Mouse (Mus musculus) forebrain, postnatal 0 days (tissue): ENCODE results near the gene Jtb. TPM values are rescaled to one million over a fixed set of nuclear protein-coding genes. Genes with fewer than 3 reads are reported as not detected.

ENCODE experiments used
- ATAC-seq: fragments of 200-750 bp; cut with Nextera tagmentation; 2 replicates; pipeline ENCODE4 v1.8.0; 2017; ENCODE audit warnings: mild to moderate bottlenecking, moderate library complexity
- DNase-seq: peaks from one replicate; pipeline ENCODE4 v3.0.0-alpha.2; 2015
- H3K27ac ChIP-seq: fragments of 300-500 bp; sonication (generic); 2 replicates; pipeline ENCODE4 v1.5.1; 2014; ENCODE audit warnings: low read depth, mild to moderate bottlenecking, antibody characterized with exemption, low read length, moderate library complexity, mixed read lengths
- H3K27me3 ChIP-seq: fragments of 300-500 bp; sonication (generic); 2 replicates; pipeline ENCODE4 v1.6.1; 2014; ENCODE audit warnings: mild to moderate bottlenecking, low read length, mixed read lengths; ENCODE audit not compliant: insufficient read depth
- H3K36me3 ChIP-seq: fragments of 300-500 bp; sonication (generic); 2 replicates; pipeline ENCODE4 v1.6.1; 2014; ENCODE audit warnings: mild to moderate bottlenecking, moderate library complexity; ENCODE audit not compliant: insufficient read depth
- H3K4me1 ChIP-seq: fragments of 300-500 bp; sonication (generic); 2 replicates; pipeline ENCODE4 v1.6.1; 2014; ENCODE audit warnings: antibody characterized with exemption; ENCODE audit not compliant: insufficient read depth
- H3K4me2 ChIP-seq: fragments of 300-500 bp; sonication (generic); 2 replicates; pipeline ENCODE4 v1.6.1; 2014; ENCODE audit warnings: low read depth, mild to moderate bottlenecking, moderate library complexity
- H3K4me3 ChIP-seq: fragments of 300-500 bp; sonication (generic); 2 replicates; pipeline ENCODE4 v1.5.1; 2014; ENCODE audit warnings: low read depth, low read length, mixed read lengths
- H3K9ac ChIP-seq: fragments of 300-500 bp; sonication (generic); 2 replicates; pipeline ENCODE4 v1.6.1; 2014; ENCODE audit warnings: mild to moderate bottlenecking
- H3K9me3 ChIP-seq: fragments of 300-500 bp; sonication (generic); 2 replicates; pipeline ENCODE4 v1.6.1; 2016; ENCODE audit warnings: low read length
- CTCF ChIP-seq: sonication (generic); IDR thresholded peaks from 2 replicates; pipeline ENCODE4 v1.5.1; 2016; ENCODE audit warnings: antibody characterized with exemption, control low read depth, low read depth
- WGBS: fragments of 180-500 bp; shearing (Covaris S2); extraction: QIAGEN DNeasy Blood & Tissue Kit; methylation state at CpG from one replicate; pipeline ENCODE4 v1.1.7; 2014; 5-methylcytosine and 5-hydroxymethylcytosine counted together
- polyA plus RNA-seq: library from polyadenylated mRNA; unstranded; fragments of >200 nt; fragmentation: Nextera tagmentation; extraction: Ambion mirVana; gene quantifications from 2 replicates; pipeline ENCODE4 v1.2.1, GENCODE M21; 2015
- total RNA-seq: library from RNA; depleted of rRNA; stranded (reverse); fragments of >200 nt; gene quantifications from 2 replicates; pipeline ENCODE4 v1.2.3, GENCODE M21; 2014

Gene Jtb
- total and polyA plus RNA-seq, 2 experiments from 2014 or later, result 70.1 to 131 TPM

DNA sequence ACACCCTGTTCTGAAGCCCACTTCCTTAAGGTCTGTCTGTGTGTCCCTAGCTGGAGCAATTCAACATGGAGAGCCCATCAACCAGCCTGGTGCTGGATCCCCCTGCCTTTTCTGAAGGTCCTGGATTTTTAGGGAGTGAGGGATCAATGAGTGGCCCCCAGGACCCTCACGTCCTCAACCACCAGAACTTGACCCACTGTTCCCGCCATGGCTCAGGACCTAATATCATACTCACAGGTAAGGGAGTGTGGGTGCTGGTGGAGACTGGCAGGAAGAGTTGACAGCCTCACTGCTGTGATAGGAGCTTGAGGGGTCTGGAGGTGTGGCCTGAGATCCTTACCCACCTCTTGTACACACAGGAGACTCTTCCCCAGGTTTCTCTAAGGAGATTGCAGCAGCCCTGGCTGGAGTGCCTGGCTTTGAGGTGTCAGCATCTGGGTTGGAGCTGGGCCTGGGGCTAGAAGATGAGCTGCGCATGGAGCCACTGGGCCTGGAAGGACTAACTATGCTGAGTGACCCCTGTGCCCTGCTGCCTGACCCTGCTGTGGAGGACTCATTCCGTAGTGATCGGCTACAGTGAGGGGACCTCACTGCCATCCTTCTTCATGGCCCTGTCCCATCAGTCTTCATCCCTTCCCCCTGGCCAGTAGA, 31.8 kb downstream of the Jtb start:
- no peak for DNase-seq
- Histone ChIP-seq H3K4me2 (no peak overlapping the region), H3K36me3 (peaks cover 66% of the 10 kb centered on the region), H3K9ac (no peak overlapping the region), H3K27ac (no peak overlapping the region), H3K9me3 (no peaks in the 10 kb centered on the region), H3K4me3 (no peak overlapping the region), H3K27me3 (no peaks in the 10 kb centered on the region), H3K4me1 (peaks cover 7% of the 10 kb centered on the region)
- no peak for ATAC-seq
- no peak for TF ChIP-seq CTCF
- 94% methylated on average over 5 of the region's 5 CpGs for WGBS

DNA sequence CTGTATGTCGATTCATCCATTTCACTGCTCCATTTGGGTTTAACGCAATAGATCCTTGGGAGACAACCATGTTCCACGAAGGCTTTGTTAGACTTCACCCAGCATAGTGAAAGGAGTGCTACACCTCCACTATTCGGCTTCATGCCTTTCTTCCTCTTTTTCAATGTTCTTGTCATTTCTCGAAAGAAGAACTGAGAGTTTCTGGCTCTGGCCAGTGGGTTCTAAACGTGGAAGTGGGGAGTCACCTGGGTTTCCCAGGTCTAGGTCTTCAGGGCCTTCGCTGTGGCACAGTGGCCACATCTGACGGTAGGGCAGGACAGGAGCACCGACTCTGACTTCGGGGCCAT, 33.3 kb downstream of the Jtb start:
- no peak for DNase-seq
- H3K9me3 ChIP-seq, result no peaks in the 10 kb centered on the region
- no peaks in the 10 kb centered on the region for H3K27me3 ChIP-seq
- peaks cover 52% of the 10 kb centered on the region for H3K36me3 ChIP-seq
- peak overlapping the region; percentile 91 for H3K27ac ChIP-seq
- WGBS, result 34% methylated on average over 10 of the region's 10 CpGs
- H3K4me1 ChIP-seq, result peaks cover 7% of the 10 kb centered on the region
- H3K4me2 ChIP-seq, result peak overlapping the region; percentile 93
- peak overlapping the region; percentile 94 for H3K4me3 ChIP-seq
- peak overlapping the region; percentile 88 for H3K9ac ChIP-seq
- TF ChIP-seq CTCF, result no peak
- no peak for ATAC-seq

DNA sequence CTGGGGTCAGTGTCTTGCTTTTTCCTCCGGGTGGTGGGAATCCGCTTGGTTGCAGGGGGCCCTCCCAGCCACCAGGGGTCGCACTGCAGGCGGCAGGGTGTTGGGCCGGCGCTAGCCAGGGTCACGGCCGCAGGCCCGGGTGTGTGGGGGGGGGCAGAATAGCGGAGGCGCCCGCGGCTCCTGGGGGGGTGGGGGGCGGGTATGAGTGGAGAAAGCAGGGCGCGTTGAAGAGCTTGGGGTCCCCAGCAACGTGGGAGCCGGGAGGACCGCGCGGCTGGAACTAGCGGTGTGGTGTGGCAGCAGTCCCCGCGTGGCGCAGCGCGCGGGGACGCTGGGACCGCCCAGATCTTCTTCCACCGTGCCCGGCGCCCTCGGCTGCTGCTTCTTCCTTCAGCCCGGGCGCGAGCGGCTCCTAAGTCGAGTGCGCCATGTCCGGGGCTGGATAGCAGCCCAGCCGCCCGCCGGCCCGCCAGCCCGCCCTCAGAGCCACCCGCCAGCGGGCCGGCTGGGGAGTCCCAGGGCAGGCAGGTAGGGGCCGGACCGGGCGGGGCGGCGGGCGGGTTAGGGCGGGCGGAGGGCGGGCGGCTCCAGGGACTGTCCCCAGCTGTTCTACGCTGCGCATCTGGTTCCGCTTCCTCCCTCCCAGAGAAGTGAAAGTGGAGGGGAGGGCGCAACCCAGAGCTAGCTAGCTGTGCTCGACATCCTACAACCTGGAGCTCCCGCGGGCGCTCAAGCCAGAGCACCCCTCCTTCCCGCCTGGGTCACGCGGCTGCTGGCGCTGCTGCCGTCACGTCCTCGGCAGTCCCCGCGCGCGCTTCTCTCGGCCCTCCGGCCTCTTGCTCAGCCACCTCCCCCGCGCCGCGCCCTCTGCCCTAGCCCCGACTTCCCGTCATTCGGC, 33.9 kb downstream of the Jtb start, which contains the start of gene Dennd4b:
Gene Dennd4b (plus strand): TSS at position 152 of the 898 bp plus-strand sequence.
- Histone ChIP-seq H3K4me1 (peaks cover 7% of the 10 kb centered on the region), H3K4me3 (peak within 1 kb of the TSS; percentile 94), H3K27ac (peak within 1 kb of the TSS; percentile 91), H3K9me3 (no peaks in the 10 kb centered on the region), H3K27me3 (no peaks in the 10 kb centered on the region), H3K9ac (peak within 1 kb of the TSS; percentile 88), H3K36me3 (peaks cover 46% of the 10 kb centered on the region), H3K4me2 (peak within 1 kb of the TSS; percentile 93)
- 0% methylated on average over 72 of the region's 87 CpGs for WGBS
- peak; percentile 88 for TF ChIP-seq CTCF
- DNase-seq, result peak; percentile 85
- peak; percentile 87 for ATAC-seq

DNA sequence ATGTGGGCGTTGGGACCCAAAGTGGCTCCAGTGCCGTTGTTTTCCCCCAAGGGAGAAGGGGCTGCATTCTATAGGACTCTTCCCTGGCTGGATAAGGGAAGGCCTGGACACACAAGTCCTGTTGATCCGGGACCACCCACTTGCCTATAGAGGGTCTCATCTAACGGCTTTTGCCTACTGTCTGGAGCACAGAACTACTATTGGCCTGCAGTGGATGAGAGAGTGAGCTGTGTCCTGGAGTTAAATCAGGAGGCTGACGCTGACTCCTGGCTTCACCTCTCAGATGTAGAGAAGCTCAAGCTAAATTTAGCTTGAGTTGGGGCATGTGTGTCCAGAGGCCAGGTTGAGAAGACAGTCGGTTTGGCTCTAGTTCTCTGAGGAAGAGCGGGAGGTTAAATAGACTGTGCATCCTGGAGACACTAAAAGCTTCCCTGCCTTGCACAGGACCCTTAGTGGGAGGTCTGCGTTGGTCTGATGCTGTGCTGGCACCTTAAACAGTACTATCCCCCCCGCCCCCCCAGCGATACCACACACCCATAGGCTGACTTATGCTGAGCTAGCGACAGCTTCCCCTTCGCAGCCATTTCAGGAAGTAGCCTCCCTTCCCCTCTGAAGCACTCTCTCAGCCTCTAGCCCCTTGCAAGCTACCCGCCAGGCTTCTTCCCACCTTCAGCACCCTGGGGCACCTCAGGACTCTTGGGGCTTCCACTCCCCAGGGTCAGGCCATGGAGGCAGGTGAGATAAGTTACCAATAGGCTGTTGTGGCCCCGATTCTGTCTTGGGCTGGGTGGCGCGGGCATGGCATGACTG, 34.7 kb downstream of the Jtb start:
- WGBS, result 26% methylated on average over 16 of the region's 16 CpGs
- Histone ChIP-seq H3K9ac (peak overlapping the region; percentile 88), H3K4me1 (peaks cover 7% of the 10 kb centered on the region), H3K27me3 (no peaks in the 10 kb centered on the region), H3K4me2 (peak overlapping the region; percentile 93), H3K4me3 (peak overlapping the region; percentile 94), H3K9me3 (no peaks in the 10 kb centered on the region), H3K27ac (peak overlapping the region; percentile 91), H3K36me3 (peaks cover 45% of the 10 kb centered on the region)
- TF ChIP-seq CTCF, result no peak
- DNase-seq (no peak), ATAC-seq (peak; percentile 18)

DNA sequence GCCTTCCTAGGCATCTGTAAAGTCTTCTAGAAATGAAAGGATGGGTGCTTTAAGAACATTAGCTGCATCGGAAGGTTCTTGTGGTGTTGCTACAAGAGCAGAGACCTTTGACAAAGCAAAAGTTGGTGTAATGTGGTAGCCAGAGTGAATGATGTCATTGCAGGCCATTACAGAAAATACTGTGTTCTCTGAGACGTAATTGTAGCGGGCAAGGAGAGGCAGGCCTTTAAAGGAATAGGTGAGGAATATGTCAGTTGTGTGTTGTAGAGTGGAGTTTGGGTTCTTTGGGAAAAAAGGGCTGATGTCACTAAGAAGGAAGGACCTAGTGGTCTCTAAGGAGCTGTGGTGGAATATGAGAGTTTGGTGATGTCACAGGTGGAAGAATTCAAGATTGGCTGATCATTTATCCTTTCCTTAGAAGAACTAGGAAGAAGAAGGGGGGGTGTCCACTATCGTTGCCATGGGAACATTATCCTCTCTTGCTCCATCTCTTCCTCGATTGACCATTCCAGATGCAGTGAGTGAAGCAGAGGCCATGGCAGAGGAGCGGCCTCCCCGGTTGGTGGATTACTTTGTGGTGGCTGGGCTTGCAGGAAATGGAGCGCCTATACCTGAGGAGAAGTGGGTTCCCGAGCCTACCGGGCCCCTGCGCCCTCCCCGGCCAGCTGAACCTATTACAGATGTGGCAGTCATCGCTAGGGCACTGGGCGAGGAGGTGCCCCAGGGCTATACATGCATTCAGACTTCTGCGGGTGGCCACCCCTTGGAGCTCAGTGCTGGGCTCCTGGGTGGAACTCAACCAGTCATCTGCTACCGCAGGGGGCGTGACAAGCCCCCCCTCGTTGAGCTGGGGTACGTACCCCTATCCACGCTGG, 35.7 kb downstream of the Jtb start:
- Histone ChIP-seq H3K36me3 (peaks cover 41% of the 10 kb centered on the region), H3K4me3 (no peak overlapping the region), H3K9me3 (no peaks in the 10 kb centered on the region), H3K4me1 (peaks cover 7% of the 10 kb centered on the region), H3K4me2 (no peak overlapping the region), H3K9ac (no peak overlapping the region), H3K27ac (no peak overlapping the region), H3K27me3 (no peaks in the 10 kb centered on the region)
- DNase-seq (no peak), ATAC-seq (no peak)
- 91% methylated on average over 20 of the region's 20 CpGs for WGBS
- TF ChIP-seq CTCF, result no peak

DNA sequence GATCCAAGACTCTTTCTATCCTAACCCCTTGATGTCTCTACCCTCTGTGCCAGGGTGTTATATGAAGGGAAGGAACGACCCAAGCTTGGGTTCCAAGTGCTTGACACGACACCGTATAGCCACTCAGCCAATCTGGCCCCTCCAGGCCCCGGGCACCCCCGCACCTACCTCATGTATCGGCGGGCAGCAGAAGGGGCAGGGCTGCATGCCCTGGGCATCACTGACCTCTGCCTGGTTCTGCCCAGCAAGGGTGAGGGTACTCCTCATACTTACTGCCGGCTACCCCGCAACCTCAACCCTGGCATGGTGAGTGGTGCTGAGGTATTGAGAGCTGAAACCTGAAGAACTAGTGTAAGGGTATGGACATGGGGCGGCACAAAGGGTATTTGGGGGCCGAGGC, 36.8 kb downstream of the Jtb start:
- no peaks in the 10 kb centered on the region for H3K27me3 ChIP-seq
- peaks cover 41% of the 10 kb centered on the region for H3K36me3 ChIP-seq
- H3K4me1 ChIP-seq, result peaks cover 7% of the 10 kb centered on the region
- 97% methylated on average over 11 of the region's 11 CpGs for WGBS
- H3K4me2 ChIP-seq, result no peak overlapping the region
- H3K27ac ChIP-seq, result no peak overlapping the region
- no peak overlapping the region for H3K9ac ChIP-seq
- no peak for ATAC-seq
- H3K9me3 ChIP-seq, result no peaks in the 10 kb centered on the region
- H3K4me3 ChIP-seq, result no peak overlapping the region
- DNase-seq, result no peak
- no peak for TF ChIP-seq CTCF
